Mouse (Mus musculus): ENCODE data around the gene Cd59a. TPM values are rescaled to one million over a fixed set of nuclear protein-coding genes. Genes with fewer than 3 reads are reported as not detected.

Gene Cd59a
- total RNA-seq, 1 experiment: 6.4 TPM

DNA sequence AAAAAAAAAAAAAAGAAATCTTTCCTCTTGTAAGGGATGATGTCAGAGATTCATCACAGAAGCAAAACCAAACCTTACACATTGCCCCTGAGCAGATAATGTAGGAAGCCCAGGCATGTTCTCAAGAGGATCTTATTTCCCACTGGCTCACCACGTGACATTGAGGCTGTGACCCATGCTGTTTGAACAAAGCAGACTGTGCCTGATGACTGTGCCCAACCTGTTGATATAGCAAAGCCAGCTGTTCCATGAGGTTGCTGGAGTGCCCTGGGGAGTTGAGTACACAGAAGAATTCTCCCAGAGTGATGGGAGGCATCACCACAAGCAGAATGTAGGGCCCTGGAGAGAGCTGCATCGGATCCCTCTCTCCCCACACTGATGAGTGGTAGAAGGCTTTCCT, 40.3 kb downstream of the Cd59a start:
- in situ Hi-C loops (cut with MboI; ENCODE audit: low sequenced_read_pairs in 2 of 2, unreplicated experiment in 2 of 2): loop anchor here (10.0 to 25.0 kb wide), 2 partner anchors 269 to 301 kb away; no protein-coding TSS in a partner anchor
- Histone ChIP-seq H3K27ac (ENCODE audit: insufficient read depth, low read depth, low read length, poor library complexity, severe bottlenecking) (no peak overlapping the region), H3K4me3 (ENCODE audit: insufficient read depth in 1 of 2, low read depth in 1 of 2, low read length in 2 of 2, poor library complexity in 1 of 2, severe bottlenecking in 1 of 2) (no peak overlapping the region), H3K4me1 (ENCODE audit: control insufficient read depth in 2 of 2, insufficient read depth in 2 of 2, low read length in 2 of 2, poor library complexity in 1 of 2) (0 out of 4 replicates have a peak, but pooled peaks cover 0 to 3% of the 10 kb centered on the region in 2 experiments), H3K36me3 (ENCODE audit: control insufficient read depth, insufficient read depth, low read length, poor library complexity, severe bottlenecking) (no peaks in the 10 kb centered on the region), H3K9ac (ENCODE audit: insufficient read depth, low read depth, low read length, poor library complexity, severe bottlenecking) (no peak overlapping the region), H3K9me3 (ENCODE audit: control insufficient read depth, insufficient read depth, low read depth, low read length) (no peaks in the 10 kb centered on the region)
- DNase-seq (ENCODE audit: low read depth, low spot score): no peak
- no peak for TF ChIP-seq ZC3H11A (IDR thresholded peaks at IDR 0.05; ENCODE audit: borderline replicate concordance, low read depth, low read length)
- no peak for TF ChIP-seq MAFK (IDR thresholded peaks at IDR 0.05; ENCODE audit: insufficient read depth, low read depth, low read length)
- TF ChIP-seq ZNF384 (IDR thresholded peaks at IDR 0.05; ENCODE audit: low read depth, low read length): no peak
- TF ChIP-seq CHD2 (IDR thresholded peaks at IDR 0.05; ENCODE audit: low read depth, low read length): no peak
- no peak for TF ChIP-seq HCFC1 (IDR thresholded peaks at IDR 0.05; ENCODE audit: borderline replicate concordance, insufficient read depth, low read length)

DNA sequence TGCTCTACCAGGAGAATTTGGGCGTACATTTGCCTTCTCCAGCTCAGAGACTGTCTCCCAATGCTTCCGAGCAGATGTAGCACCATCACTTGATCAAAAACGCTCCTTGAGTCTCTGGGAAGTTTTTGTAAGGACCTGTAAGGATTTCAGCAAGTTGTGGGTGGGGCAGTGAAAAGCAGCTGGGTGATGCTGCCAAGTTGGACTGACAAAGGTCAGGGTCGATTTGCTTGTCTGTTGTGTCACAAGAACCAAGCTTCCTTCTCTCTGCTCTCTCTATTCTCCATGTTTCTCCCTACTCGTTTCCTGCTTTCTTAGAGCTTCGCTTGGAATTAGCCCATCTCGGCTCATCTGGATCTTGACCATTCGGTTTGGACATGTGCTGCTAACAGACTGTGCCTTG, 46.5 kb downstream of the Cd59a start:
- in situ Hi-C loops (cut with MboI; ENCODE audit: low sequenced_read_pairs in 2 of 2, unreplicated experiment in 2 of 2): loop anchor here in 1 of 2 experiments (25.0 kb wide), 1 partner anchor 295 kb away; no protein-coding TSS in a partner anchor
- no peak for TF ChIP-seq MAFK (IDR thresholded peaks at IDR 0.05; ENCODE audit: insufficient read depth, low read depth, low read length)
- no peak for TF ChIP-seq CHD2 (IDR thresholded peaks at IDR 0.05; ENCODE audit: low read depth, low read length)
- no peak for TF ChIP-seq HCFC1 (IDR thresholded peaks at IDR 0.05; ENCODE audit: borderline replicate concordance, insufficient read depth, low read length)
- TF ChIP-seq ZNF384 (IDR thresholded peaks at IDR 0.05; ENCODE audit: low read depth, low read length): no peak
- no peak for TF ChIP-seq ZC3H11A (IDR thresholded peaks at IDR 0.05; ENCODE audit: borderline replicate concordance, low read depth, low read length)
- no peak overlapping the region for H3K9ac ChIP-seq (ENCODE audit: insufficient read depth, low read depth, low read length, poor library complexity, severe bottlenecking)
- H3K9me3 ChIP-seq (ENCODE audit: control insufficient read depth, insufficient read depth, low read depth, low read length): no peaks in the 10 kb centered on the region
- H3K4me1 ChIP-seq (ENCODE audit: control insufficient read depth in 2 of 2, insufficient read depth in 2 of 2, low read length in 2 of 2, poor library complexity in 1 of 2): peaks cover 2% of the 10 kb centered on the region in 2 experiments; a peak in 2 of 4 replicates
- H3K27ac ChIP-seq (ENCODE audit: insufficient read depth, low read depth, low read length, poor library complexity, severe bottlenecking): no peak overlapping the region
- no peak for DNase-seq (ENCODE audit: low read depth, low spot score)
- H3K4me3 ChIP-seq (ENCODE audit: insufficient read depth in 1 of 2, low read depth in 1 of 2, low read length in 2 of 2, poor library complexity in 1 of 2, severe bottlenecking in 1 of 2): no peak overlapping the region
- no peaks in the 10 kb centered on the region for H3K36me3 ChIP-seq (ENCODE audit: control insufficient read depth, insufficient read depth, low read length, poor library complexity, severe bottlenecking)

DNA sequence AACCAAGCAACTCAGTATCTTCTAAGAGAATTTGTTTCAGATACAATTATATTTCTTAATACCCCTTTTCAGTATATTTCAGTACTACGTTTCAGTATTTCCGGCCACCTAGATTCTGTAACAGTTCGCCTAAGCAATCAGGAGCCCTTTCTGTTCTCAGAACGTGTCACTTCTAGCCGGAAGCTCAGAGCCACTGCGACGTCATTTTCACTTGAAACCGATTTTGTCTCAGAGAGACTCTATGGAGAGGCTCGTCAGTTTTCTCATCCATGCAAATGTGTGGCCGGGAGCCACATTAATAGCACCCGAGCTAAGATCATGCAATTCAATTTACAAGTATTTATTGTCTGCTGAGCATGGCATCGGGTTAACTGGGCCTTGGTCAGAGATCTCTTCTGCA, 48.4 kb downstream of the Cd59a start:
- in situ Hi-C loops (cut with MboI; ENCODE audit: low sequenced_read_pairs in 2 of 2, unreplicated experiment in 2 of 2): loop anchor here in 1 of 2 experiments (25.0 kb wide), 1 partner anchor 293 kb away; no protein-coding TSS in a partner anchor
- H3K27ac ChIP-seq (ENCODE audit: insufficient read depth, low read depth, low read length, poor library complexity, severe bottlenecking): no peak overlapping the region
- no peak overlapping the region for H3K4me3 ChIP-seq (ENCODE audit: insufficient read depth in 1 of 2, low read depth in 1 of 2, low read length in 2 of 2, poor library complexity in 1 of 2, severe bottlenecking in 1 of 2)

DNA sequence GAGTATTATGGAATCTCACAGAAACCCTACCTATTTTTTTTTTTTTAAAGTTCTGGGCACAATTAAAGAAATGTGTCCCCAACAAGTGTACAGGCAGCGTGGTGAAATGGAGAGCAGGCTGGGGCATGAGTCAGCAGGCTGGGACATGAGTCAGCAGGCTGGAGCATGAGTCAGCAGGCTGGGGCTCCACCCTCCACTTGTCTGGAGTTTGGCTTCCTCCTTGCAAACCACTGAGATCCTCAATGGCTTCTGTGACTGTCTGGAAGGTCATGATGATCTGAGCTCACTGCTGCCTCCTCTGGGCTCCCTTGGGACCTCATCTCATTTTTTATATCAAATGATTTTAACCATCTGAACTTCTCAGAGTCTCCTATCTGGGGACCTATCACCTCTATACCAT, 50.4 kb downstream of the Cd59a start:
- H3K9me3 ChIP-seq (ENCODE audit: control insufficient read depth, insufficient read depth, low read depth, low read length): no peaks in the 10 kb centered on the region
- peaks cover 2% of the 10 kb centered on the region in 2 experiments; a peak in 2 of 4 replicates for H3K4me1 ChIP-seq (ENCODE audit: control insufficient read depth in 2 of 2, insufficient read depth in 2 of 2, low read length in 2 of 2, poor library complexity in 1 of 2)
- no peak overlapping the region for H3K27ac ChIP-seq (ENCODE audit: insufficient read depth, low read depth, low read length, poor library complexity, severe bottlenecking)
- in situ Hi-C loops (cut with MboI; ENCODE audit: low sequenced_read_pairs in 2 of 2, unreplicated experiment in 2 of 2): loop anchor here in 1 of 2 experiments (25.0 kb wide), 1 partner anchor 291 kb away; no protein-coding TSS in a partner anchor
- DNase-seq (ENCODE audit: low read depth, low spot score): peak; percentile 72
- H3K36me3 ChIP-seq (ENCODE audit: control insufficient read depth, insufficient read depth, low read length, poor library complexity, severe bottlenecking): no peaks in the 10 kb centered on the region
- no peak overlapping the region for H3K9ac ChIP-seq (ENCODE audit: insufficient read depth, low read depth, low read length, poor library complexity, severe bottlenecking)
- no peak for TF ChIP-seq HCFC1 (IDR thresholded peaks at IDR 0.05; ENCODE audit: borderline replicate concordance, insufficient read depth, low read length)
- peak; percentile 99 for TF ChIP-seq MAFK (IDR thresholded peaks at IDR 0.05; ENCODE audit: insufficient read depth, low read depth, low read length)
- no peak overlapping the region for H3K4me3 ChIP-seq (ENCODE audit: insufficient read depth in 1 of 2, low read depth in 1 of 2, low read length in 2 of 2, poor library complexity in 1 of 2, severe bottlenecking in 1 of 2)

More for the DNA sequence above, 48.4 kb downstream of the Cd59a start:
- Histone ChIP-seq H3K4me1 (ENCODE audit: control insufficient read depth in 2 of 2, insufficient read depth in 2 of 2, low read length in 2 of 2, poor library complexity in 1 of 2) (peaks cover 2% of the 10 kb centered on the region in 2 experiments; a peak in 2 of 4 replicates), H3K36me3 (ENCODE audit: control insufficient read depth, insufficient read depth, low read length, poor library complexity, severe bottlenecking) (no peaks in the 10 kb centered on the region), H3K9ac (ENCODE audit: insufficient read depth, low read depth, low read length, poor library complexity, severe bottlenecking) (no peak overlapping the region), H3K9me3 (ENCODE audit: control insufficient read depth, insufficient read depth, low read depth, low read length) (no peaks in the 10 kb centered on the region)
- TF ChIP-seq ZNF384 (IDR thresholded peaks at IDR 0.05; ENCODE audit: low read depth, low read length): no peak
- no peak for TF ChIP-seq ZC3H11A (IDR thresholded peaks at IDR 0.05; ENCODE audit: borderline replicate concordance, low read depth, low read length)
- no peak for TF ChIP-seq CHD2 (IDR thresholded peaks at IDR 0.05; ENCODE audit: low read depth, low read length)
- no peak for TF ChIP-seq HCFC1 (IDR thresholded peaks at IDR 0.05; ENCODE audit: borderline replicate concordance, insufficient read depth, low read length)
- no peak for TF ChIP-seq MAFK (IDR thresholded peaks at IDR 0.05; ENCODE audit: insufficient read depth, low read depth, low read length)
- no peak for DNase-seq (ENCODE audit: low read depth, low spot score)
